Mouse (Mus musculus): ENCODE measurements around the gene Ifrd2.

GRCm38 (mm10) chr9:107579023-107579900 lies 8.2 kb upstream of the Ifrd2 start:
- TF ChIP-seq MAX (IDR thresholded peaks at IDR 0.05): no peak
- TF ChIP-seq CTCF (IDR thresholded peaks at IDR 0.05; ENCODE audit: control insufficient read depth, insufficient read depth, insufficient read length): no peak
- TF ChIP-seq USF1 (IDR thresholded peaks at IDR 0.05; ENCODE audit: low read depth): no peak
